Mouse (Mus musculus) stomach, postnatal 0 days (tissue): Measurements from ENCODE around the gene Islr2.

Experiments
- CTCF ChIP-seq: IDR thresholded peaks from 2 replicates; pipeline ENCODE4 v1.5.1; 2016; ENCODE audit warnings: antibody characterized with exemption, low read depth, mild to moderate bottlenecking, moderate library complexity
- EP300 ChIP-seq: optimal IDR thresholded peaks from 2 replicates; pipeline ENCODE3; 2016; ENCODE audit warnings: antibody characterized with exemption

GRCm38 (mm10) chr9:58155366-58155765 lies 48.8 kb downstream of the Islr2 start:
- no peak for TF ChIP-seq CTCF
- TF ChIP-seq EP300 = no peak
